Mouse (Mus musculus) MEL (cell line): ENCODE data around the gene Gm7980.
"Not testable (repeated sequence)": the region's sequence is repeated elsewhere in the genome, so short reads cannot be mapped to it uniquely, and the experiment has no call there.

Experiments used
- BHLHE40 ChIP-seq: IDR thresholded peaks from 2 replicates; pipeline ENCODE4 v1.6.1; 2012; ENCODE audit warnings: low read depth, mild to moderate bottlenecking, inconsistent platforms, low read length, improper control_type of control experiment, borderline replicate concordance
- CTCF ChIP-seq, 3 experiments: IDR thresholded peaks in 2 of 3; conservative IDR thresholded peaks in 1 of 3; 2 replicates each; pipeline ENCODE4 v1.5.1; 2011 to 2012; ENCODE audit warnings: low read length in 3 of 3, low read depth in 2 of 3, mild to moderate bottlenecking in 2 of 3, improper control_type of control experiment in 1 of 3, inconsistent platforms in 1 of 3, mixed read lengths in 1 of 3, moderate library complexity in 1 of 3; ENCODE audit not compliant: control insufficient read depth in 1 of 3, insufficient read depth in 1 of 3, poor library complexity in 1 of 3, severe bottlenecking in 1 of 3
- E2F4 ChIP-seq: IDR thresholded peaks from 2 replicates; pipeline ENCODE4 v1.6.1; 2011; ENCODE audit warnings: low read depth, low read length, improper control_type of control experiment, borderline replicate concordance
- HCFC1 ChIP-seq: IDR thresholded peaks from 2 replicates; pipeline ENCODE4 v1.6.1; 2012; ENCODE audit warnings: low read depth, mild to moderate bottlenecking, inconsistent platforms, low read length, improper control_type of control experiment, moderate library complexity
- JUND ChIP-seq: IDR thresholded peaks from 2 replicates; pipeline ENCODE4 v1.6.1; 2011; ENCODE audit warnings: low read depth, mild to moderate bottlenecking, improper control_type of control experiment, low read length
- KAT2A ChIP-seq: conservative IDR thresholded peaks from 2 replicates; pipeline ENCODE4 v1.6.1; 2012; ENCODE audit warnings: low read depth, low read length, improper control_type of control experiment, inconsistent platforms
- MYC ChIP-seq: IDR thresholded peaks from 2 replicates; pipeline ENCODE4 v1.6.1; 2011; ENCODE audit warnings: low read depth, mild to moderate bottlenecking, low read length, improper control_type of control experiment, moderate library complexity
- POLR2A ChIP-seq, 2 experiments: IDR thresholded peaks; 2 replicates each; pipeline ENCODE4 v1.6.1; 2011 to 2012; ENCODE audit warnings: low read length in 2 of 2, mild to moderate bottlenecking in 2 of 2, control low read depth in 1 of 2, improper control_type of control experiment in 1 of 2, low read depth in 1 of 2, moderate library complexity in 1 of 2; ENCODE audit not compliant: control insufficient read depth in 1 of 2, insufficient read depth in 1 of 2, poor library complexity in 1 of 2
- RCOR1 ChIP-seq: IDR thresholded peaks from 2 replicates; pipeline ENCODE4 v1.6.1; 2012; ENCODE audit warnings: low read depth, mild to moderate bottlenecking, inconsistent platforms, low read length, improper control_type of control experiment
- TBP ChIP-seq: IDR thresholded peaks from 2 replicates; pipeline ENCODE4 v1.8.0; 2011; ENCODE audit warnings: low read depth, low read length, improper control_type of control experiment
- ZC3H11A ChIP-seq: IDR thresholded peaks from 2 replicates; pipeline ENCODE4 v1.6.1; 2012; ENCODE audit warnings: low read depth, mild to moderate bottlenecking, inconsistent platforms, low read length, improper control_type of control experiment
- ZNF384 ChIP-seq: IDR thresholded peaks from 2 replicates; pipeline ENCODE4 v1.6.1; 2012; ENCODE audit warnings: low read depth, mild to moderate bottlenecking, inconsistent platforms, low read length, improper control_type of control experiment

DNA sequence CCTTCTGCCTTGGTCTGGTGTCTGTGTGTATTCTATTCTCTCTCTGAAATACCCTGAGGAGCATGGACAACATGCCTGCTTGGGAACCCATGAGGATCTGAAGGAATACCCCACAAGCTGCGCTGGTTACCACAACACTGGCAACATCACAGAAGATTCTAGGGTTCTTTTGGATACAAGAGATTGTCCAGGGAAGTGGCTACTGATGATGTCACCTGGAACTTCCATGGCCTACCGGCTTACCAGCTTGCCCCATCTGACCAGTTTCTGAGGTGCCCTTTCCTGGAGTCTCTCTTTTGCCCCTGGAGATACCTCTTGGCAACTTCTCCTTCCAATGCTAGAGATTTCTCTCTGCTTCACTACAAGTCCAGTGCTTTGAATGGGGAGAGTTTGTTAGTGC is at the start of gene Gm7980:
- not testable (repeated sequence) for TF ChIP-seq POLR2A (IDR thresholded peaks at IDR 0.05; ENCODE audit: control insufficient read depth in 1 of 2, insufficient read depth in 1 of 2, low read depth in 1 of 2, low read length in 2 of 2, poor library complexity in 1 of 2); CTCF (IDR thresholded peaks at IDR 0.05 in 2 of 3, conservative IDR thresholded peaks at IDR 0.05 in 1 of 3; ENCODE audit: control insufficient read depth in 1 of 3, insufficient read depth in 1 of 3, low read depth in 2 of 3, low read length in 3 of 3, poor library complexity in 1 of 3, severe bottlenecking in 1 of 3); JUND; ZNF384; KAT2A; ZC3H11A; HCFC1; MYC; RCOR1; TBP; BHLHE40; E2F4
